Mouse (Mus musculus): ENCODE measurements at regions not wholly inside any gene's neighbourhood (a gene's known extent, or its start where the extent isn't known, plus 50 kb on each side); places are given as distances from the start of the nearest gene placed in this dataset.
A peak's percentile ranks its signal among the peaks of the same experiment; 100 is the strongest.

DNA sequence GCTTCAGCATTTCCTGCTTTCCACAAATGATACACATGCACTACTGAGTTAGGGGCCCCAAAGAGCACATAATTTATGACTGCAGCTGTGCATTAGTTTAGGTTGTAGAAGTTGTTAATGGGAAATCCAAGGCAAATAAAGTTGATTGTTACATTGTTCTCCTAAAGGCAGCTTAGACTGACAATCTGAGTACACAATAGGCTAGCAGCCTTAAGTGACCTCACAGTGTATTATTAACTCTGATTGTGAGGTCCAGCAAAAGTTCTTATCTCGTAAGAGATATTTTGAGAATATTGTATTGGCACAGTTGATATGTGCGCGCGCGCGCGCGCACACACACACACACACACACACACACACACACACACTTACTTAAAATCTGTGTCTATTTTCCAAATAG is 70.5 kb upstream of the Yae1d1 start:
- Histone ChIP-seq H3K9me3 (no peaks in the 10 kb centered on the region), H3K4me1 (0 out of 2 replicates have a peak, but pooled peaks cover 4% of the 10 kb centered on the region), H3K27me3 (no peaks in the 10 kb centered on the region), H3K36me3 (no peaks in the 10 kb centered on the region), H3K9ac (no peak overlapping the region), H3K4me2 (replicated peaks) (no peak overlapping the region), H3K27ac (no peak overlapping the region), H3K4me3 (no peak overlapping the region)
- 94% methylated on average over 8 of the region's 8 CpGs for WGBS
- no peak for ATAC-seq (ENCODE audit: low FRiP score, low read depth)

DNA sequence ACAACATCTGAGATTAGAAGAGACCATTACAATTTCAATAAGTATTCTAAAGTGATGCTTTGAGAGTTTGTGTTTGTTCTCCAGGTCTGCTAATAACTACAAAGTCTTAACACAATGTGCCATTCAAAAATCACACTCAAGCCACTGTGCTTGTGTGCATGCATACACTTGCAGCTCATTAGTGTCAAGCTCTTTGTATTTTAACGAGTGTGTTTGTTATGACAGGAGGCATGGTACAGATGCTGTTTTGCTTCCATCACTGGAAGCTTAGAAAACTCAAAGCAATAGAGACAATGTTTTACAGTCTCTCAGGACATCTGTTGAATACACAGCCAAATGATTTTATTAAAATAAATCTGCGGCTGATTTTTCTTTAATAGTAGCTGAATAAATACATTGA is 67.1 kb upstream of the Yae1d1 start:
- Histone ChIP-seq H3K27ac (no peak overlapping the region), H3K4me1 (0 out of 2 replicates have a peak, but pooled peaks cover 4% of the 10 kb centered on the region), H3K27me3 (no peaks in the 10 kb centered on the region), H3K9me3 (no peaks in the 10 kb centered on the region), H3K9ac (no peak overlapping the region), H3K4me2 (replicated peaks) (no peak overlapping the region), H3K4me3 (no peak overlapping the region), H3K36me3 (no peaks in the 10 kb centered on the region)
- ATAC-seq (ENCODE audit: low FRiP score, low read depth) = no peak
- 70% methylated on average over 2 of the region's 2 CpGs for WGBS

DNA sequence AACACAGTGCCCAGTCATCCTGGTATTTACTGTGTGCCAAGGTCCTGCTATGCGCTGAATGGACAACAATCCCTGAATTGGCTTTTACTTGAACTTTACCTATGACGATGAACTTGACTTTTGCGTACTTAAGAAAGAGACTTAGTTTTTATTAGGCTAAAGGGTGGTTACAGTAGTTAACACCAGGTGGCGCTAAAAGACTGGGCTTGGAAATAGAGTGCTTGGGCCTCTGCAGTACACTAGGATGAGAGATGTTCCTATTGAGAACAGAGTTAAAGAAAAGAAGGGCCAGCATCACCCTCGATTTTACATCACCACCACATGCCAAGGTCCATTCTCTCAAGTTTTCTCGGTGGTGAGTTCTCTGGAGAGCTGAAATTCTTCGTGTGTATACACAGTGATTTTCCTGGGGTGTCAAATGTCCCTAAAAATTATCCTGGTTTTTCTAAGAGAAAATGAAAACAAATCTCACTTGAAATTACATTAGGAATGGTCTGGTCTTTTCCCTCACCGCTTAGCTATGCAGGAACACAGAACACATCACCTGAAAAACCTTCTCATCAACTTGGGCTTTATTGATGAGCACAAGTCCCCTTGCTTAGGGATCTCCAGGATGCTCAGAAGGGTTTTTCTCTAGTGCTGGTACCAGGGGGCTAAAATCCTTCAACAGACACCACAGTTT is 64.2 kb upstream of the Yae1d1 start:
- Histone ChIP-seq H3K9me3 (peaks cover 11% of the 10 kb centered on the region), H3K4me1 (no peaks in the 10 kb centered on the region), H3K9ac (no peak overlapping the region), H3K27ac (no peak overlapping the region), H3K36me3 (no peaks in the 10 kb centered on the region), H3K27me3 (no peaks in the 10 kb centered on the region), H3K4me2 (replicated peaks) (no peak overlapping the region), H3K4me3 (no peak overlapping the region)
- 30% methylated on average over 8 of the region's 8 CpGs for WGBS
- ATAC-seq (ENCODE audit: low FRiP score, low read depth) = peak; percentile 80; the same call in 1 of the 2 replicates

DNA sequence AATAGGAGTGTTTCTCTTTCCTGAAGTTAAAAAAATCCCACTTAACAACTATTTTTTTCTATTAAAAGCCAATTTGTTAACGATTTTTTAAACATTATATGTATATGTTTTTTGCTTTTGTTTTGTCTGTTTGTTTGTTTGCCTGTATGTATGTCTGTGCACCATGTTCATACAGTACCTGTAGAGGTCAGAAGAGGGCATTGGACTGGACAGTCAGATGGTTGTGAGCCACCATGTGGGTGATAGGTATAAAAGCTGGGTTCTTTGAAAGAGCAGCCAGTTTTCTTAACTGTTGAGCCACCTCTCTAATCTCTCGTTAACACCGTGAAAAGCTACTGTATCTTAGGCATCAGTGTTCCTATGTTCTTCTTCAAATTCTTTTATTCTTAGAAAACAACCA is 63.7 kb upstream of the Yae1d1 start:
- H3K27me3 ChIP-seq = no peaks in the 10 kb centered on the region
- ATAC-seq (ENCODE audit: low FRiP score, low read depth) = peak; percentile 48; the same call in 1 of the 2 replicates
- no peaks in the 10 kb centered on the region for H3K36me3 ChIP-seq
- no peak overlapping the region for H3K4me2 ChIP-seq (replicated peaks)
- peaks cover 13% of the 10 kb centered on the region for H3K9me3 ChIP-seq
- no peaks in the 10 kb centered on the region for H3K4me1 ChIP-seq
- WGBS = 63% methylated on average over 3 of the region's 3 CpGs
- H3K9ac ChIP-seq = no peak overlapping the region
- no peak overlapping the region for H3K27ac ChIP-seq
- no peak overlapping the region for H3K4me3 ChIP-seq

DNA sequence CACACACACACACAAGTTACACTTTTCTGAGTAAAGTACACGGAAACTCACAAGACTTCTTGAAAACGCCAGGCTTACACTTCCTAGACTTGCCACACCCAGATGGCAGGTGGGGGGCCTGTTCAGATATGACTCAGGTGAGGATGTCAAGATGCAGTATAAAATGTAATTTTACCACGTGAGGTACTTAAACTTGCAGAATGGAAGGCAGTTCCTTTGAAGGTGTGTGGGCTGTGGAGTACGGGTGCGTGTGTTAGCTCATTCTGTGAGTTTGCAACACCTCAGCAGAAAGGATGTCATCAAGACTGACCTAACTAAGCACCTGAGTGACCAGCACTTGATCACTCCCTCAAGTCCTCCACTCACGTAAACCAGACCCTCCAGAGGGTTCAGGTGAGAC is 50.0 kb upstream of the Yae1d1 start:
- H3K27me3 ChIP-seq = no peaks in the 10 kb centered on the region
- 85% methylated on average over 6 of the region's 6 CpGs for WGBS
- H3K9me3 ChIP-seq = no peaks in the 10 kb centered on the region
- H3K4me2 ChIP-seq (replicated peaks) = no peak overlapping the region
- no peak for ATAC-seq (ENCODE audit: low FRiP score, low read depth)
- H3K36me3 ChIP-seq = no peaks in the 10 kb centered on the region
- no peak overlapping the region for H3K9ac ChIP-seq
- no peak overlapping the region for H3K27ac ChIP-seq
- no peak overlapping the region for H3K4me3 ChIP-seq
- no peaks in the 10 kb centered on the region for H3K4me1 ChIP-seq
